ENCODE assay signal across 8 mouse cellular contexts in genomic region chr17:45598891-45599290, GRCm38 (mm10). TPM values are rescaled to one million over a fixed set of nuclear protein-coding genes. Genes with fewer than 3 reads are reported as not detected.
A peak's percentile ranks its signal among the peaks of the same experiment; 100 is the strongest.
DNase-seq lines count a peak whose midpoint lies in the region; ATAC-seq and TF ChIP-seq lines count a peak whose summit lies in the region.

No protein-coding gene starts in this region.

- H3K9me3 ChIP-seq in heart, embryonic 13.5 days: no peaks in the 10 kb centered on the region
- H3K9me3 ChIP-seq in ES-Bruce4 (replicated peaks; ENCODE audit: control insufficient read depth, insufficient read depth, low read length, poor library complexity, severe bottlenecking): no peaks in the 10 kb centered on the region
- no peaks in the 10 kb centered on the region for H3K9me3 ChIP-seq in hindbrain, embryonic 10.5 days
- no peaks in the 10 kb centered on the region for H3K9me3 ChIP-seq in liver, embryonic 16.5 days (replicated peaks; ENCODE audit: control insufficient read depth, low read length)

- DNase-seq in heart, adult 11 months: no peak
- no peak for DNase-seq in hindbrain, embryonic 10.5 days (ENCODE audit: low spot score)
- no peak for DNase-seq in urinary bladder, postnatal 14 days (ENCODE audit: low spot score)
- DNase-seq in right cerebral cortex, adult 18-20 months: no peak
- DNase-seq in right cerebral cortex, postnatal 25 days: no peak

- no peaks in the 10 kb centered on the region for H3K36me3 ChIP-seq in heart, embryonic 13.5 days
- H3K36me3 ChIP-seq in ES-Bruce4 (ENCODE audit: control insufficient read depth, insufficient read depth, low read length, poor library complexity, severe bottlenecking): no peaks in the 10 kb centered on the region
- no peaks in the 10 kb centered on the region for H3K36me3 ChIP-seq in hindbrain, embryonic 10.5 days
- no peaks in the 10 kb centered on the region for H3K36me3 ChIP-seq in liver, embryonic 16.5 days (ENCODE audit: control insufficient read depth, insufficient read depth)

- WGBS in heart, embryonic 13.5 days: 47% methylated on average over 3 of the region's 3 CpGs
- 58% methylated on average over 3 of the region's 3 CpGs for WGBS in hindbrain, embryonic 10.5 days
- WGBS in liver, embryonic 16.5 days (ENCODE audit: insufficient replicate concordance): 51% methylated on average over 3 of the region's 3 CpGs

- TF ChIP-seq EP300 in ES-Bruce4 (IDR thresholded peaks at IDR 0.05; ENCODE audit: insufficient read depth, low read depth, low read length): no peak

- peak overlapping the region; percentile 80 for H3K4me2 ChIP-seq in heart, embryonic 13.5 days
- peak overlapping the region; percentile 77 for H3K4me2 ChIP-seq in liver, embryonic 16.5 days (ENCODE audit: low read depth, low read length)

- H3K27me3 ChIP-seq in heart, embryonic 13.5 days (replicated peaks): peaks cover 26% of the 10 kb centered on the region
- no peaks in the 10 kb centered on the region for H3K27me3 ChIP-seq in ES-Bruce4 (ENCODE audit: control insufficient read depth, insufficient read depth, low read length, poor library complexity, severe bottlenecking)
- peaks cover 93% of the 10 kb centered on the region for H3K27me3 ChIP-seq in hindbrain, embryonic 10.5 days (ENCODE audit: insufficient read depth, poor library complexity, severe bottlenecking)
- no peaks in the 10 kb centered on the region; the same call in 1 of the 2 replicates for H3K27me3 ChIP-seq in liver, embryonic 16.5 days (ENCODE audit: control insufficient read depth, insufficient read depth, low read depth, low read length)

- no peak for ATAC-seq in heart, embryonic 13.5 days (ENCODE audit: extremely low read depth, insufficient number of reproducible peaks, low FRiP score, low TSS enrichment)
- no peak for ATAC-seq in liver, embryonic 16.5 days (ENCODE audit: low read depth)

- peak overlapping the region; percentile 81; the same call in 1 of the 2 replicates for H3K9ac ChIP-seq in heart, embryonic 13.5 days
- H3K9ac ChIP-seq in ES-Bruce4 (ENCODE audit: low read depth, poor library complexity, severe bottlenecking): peak overlapping the region; percentile 76
- no peak overlapping the region; the same call in 1 of the 2 replicates for H3K9ac ChIP-seq in liver, embryonic 16.5 days (ENCODE audit: low read depth, low read length)

- no peak for TF ChIP-seq CTCF in ES-Bruce4 (IDR thresholded peaks at IDR 0.05; ENCODE audit: low read depth, low read length)

- H3K27ac ChIP-seq in heart, embryonic 13.5 days (replicated peaks): no peak overlapping the region
- H3K27ac ChIP-seq in ES-Bruce4 (ENCODE audit: insufficient read depth, low read length): no peak overlapping the region
- peak overlapping the region; percentile 85; the same call in 1 of the 2 replicates for H3K27ac ChIP-seq in hindbrain, embryonic 10.5 days
- peak overlapping the region; percentile 61; the same call in 1 of the 2 replicates for H3K27ac ChIP-seq in liver, embryonic 16.5 days (ENCODE audit: low read length)

- peak overlapping the region; percentile 54 for H3K4me3 ChIP-seq in heart, embryonic 13.5 days
- peak overlapping the region; percentile 63 for H3K4me3 ChIP-seq in ES-Bruce4 (ENCODE audit: low read depth, low read length)
- peak overlapping the region; percentile 57 for H3K4me3 ChIP-seq in hindbrain, embryonic 10.5 days
- H3K4me3 ChIP-seq in liver, embryonic 16.5 days (ENCODE audit: low read depth, low read length): peak overlapping the region; percentile 55

- peaks cover 67% of the 10 kb centered on the region for H3K4me1 ChIP-seq in heart, embryonic 13.5 days
- H3K4me1 ChIP-seq in ES-Bruce4 (ENCODE audit: control insufficient read depth, insufficient read depth, low read length): peaks cover 2% of the 10 kb centered on the region
- H3K4me1 ChIP-seq in hindbrain, embryonic 10.5 days (replicated peaks): peaks cover 83% of the 10 kb centered on the region
- peaks cover 68% of the 10 kb centered on the region for H3K4me1 ChIP-seq in liver, embryonic 16.5 days (ENCODE audit: control insufficient read depth, low read depth, low read length)

- no peak for TF ChIP-seq POLR2A in ES-Bruce4 (IDR thresholded peaks at IDR 0.05; ENCODE audit: insufficient read depth, low read length)

RNA-seq across cellular contexts. Expression of gene Slc29a1, which starts 0.5 kb away (rescaled TPM):
- 68.8 and 83.6 TPM in 2 replicates for polyA plus RNA-seq in heart, embryonic 13.5 days (2015; fragmentation: Nextera tagmentation; extraction: Ambion mirVana)
- polyA plus RNA-seq in ES-Bruce4 (2011; ENCODE audit: insufficient read depth, insufficient read length, low read depth, missing spikeins): 132 and 134 TPM in 2 replicates
- polyA plus RNA-seq in hindbrain, embryonic 10.5 days (2016; fragmentation: Nextera tagmentation; extraction: Ambion mirVana): 60.4 and 72.0 TPM in 2 replicates
- polyA plus RNA-seq in liver, embryonic 16.5 days (2015; fragmentation: Nextera tagmentation; extraction: Ambion mirVana): 154 and 162 TPM in 2 replicates

RNA-seq across cellular contexts. Expression of gene Mymx, which starts 3.0 kb away (rescaled TPM):
- 0.37 and 0.45 TPM in 2 replicates for polyA plus RNA-seq in heart, embryonic 13.5 days (2015; fragmentation: Nextera tagmentation; extraction: Ambion mirVana)
- 19.2 and 22.6 TPM in 2 replicates for polyA plus RNA-seq in ES-Bruce4 (2011; ENCODE audit: insufficient read depth, insufficient read length, low read depth, missing spikeins)
- polyA plus RNA-seq in hindbrain, embryonic 10.5 days (2016; fragmentation: Nextera tagmentation; extraction: Ambion mirVana): 0.62 TPM in 1 of 2 replicates, not detected in the other
- 0.30 and 0.35 TPM in 2 replicates for polyA plus RNA-seq in liver, embryonic 16.5 days (2015; fragmentation: Nextera tagmentation; extraction: Ambion mirVana)

RNA-seq across cellular contexts. Expression of gene Hsp90ab1, which starts 25.8 kb away (rescaled TPM):
- 1,372 and 1,500 TPM in 2 replicates for polyA plus RNA-seq in heart, embryonic 13.5 days (2015; fragmentation: Nextera tagmentation; extraction: Ambion mirVana)
- 3,626 and 3,708 TPM in 2 replicates for polyA plus RNA-seq in ES-Bruce4 (2011; ENCODE audit: insufficient read depth, insufficient read length, low read depth, missing spikeins)
- polyA plus RNA-seq in hindbrain, embryonic 10.5 days (2016; fragmentation: Nextera tagmentation; extraction: Ambion mirVana): 1,585 and 2,006 TPM in 2 replicates
- polyA plus RNA-seq in liver, embryonic 16.5 days (2015; fragmentation: Nextera tagmentation; extraction: Ambion mirVana): 564 and 565 TPM in 2 replicates

RNA-seq across cellular contexts. Expression of gene Slc35b2, which starts 35.2 kb away (rescaled TPM):
- 91.8 and 94.9 TPM in 2 replicates for polyA plus RNA-seq in heart, embryonic 13.5 days (2015; fragmentation: Nextera tagmentation; extraction: Ambion mirVana)
- 28.2 and 31.7 TPM in 2 replicates for polyA plus RNA-seq in ES-Bruce4 (2011; ENCODE audit: insufficient read depth, insufficient read length, low read depth, missing spikeins)
- 121 TPM in 2 replicates for polyA plus RNA-seq in hindbrain, embryonic 10.5 days (2016; fragmentation: Nextera tagmentation; extraction: Ambion mirVana)
- polyA plus RNA-seq in liver, embryonic 16.5 days (2015; fragmentation: Nextera tagmentation; extraction: Ambion mirVana): 45.3 and 46.5 TPM in 2 replicates

RNA-seq across cellular contexts. Expression of gene Nfkbie, which starts 43.4 kb away (rescaled TPM):
- polyA plus RNA-seq in heart, embryonic 13.5 days (2015; fragmentation: Nextera tagmentation; extraction: Ambion mirVana): 2.7 TPM in 2 replicates
- 2.7 and 3.0 TPM in 2 replicates for polyA plus RNA-seq in ES-Bruce4 (2011; ENCODE audit: insufficient read depth, insufficient read length, low read depth, missing spikeins)
- polyA plus RNA-seq in hindbrain, embryonic 10.5 days (2016; fragmentation: Nextera tagmentation; extraction: Ambion mirVana): 8.3 and 9.7 TPM in 2 replicates
- polyA plus RNA-seq in liver, embryonic 16.5 days (2015; fragmentation: Nextera tagmentation; extraction: Ambion mirVana): 1.8 TPM in 2 replicates

Comparison
In these comparisons a context has a peak if more than half of its experiments do, and no peak if none do; other contexts are left out.
1. H3K27ac ChIP-seq: peak in hindbrain, embryonic 10.5 days (single experiment) and liver, embryonic 16.5 days (single experiment); none in heart, embryonic 13.5 days (single experiment) and ES-Bruce4 (single experiment).
2. RNA of gene Mymx, which starts 3.0 kb away (polyA plus RNA-seq): 19.2 to 22.6 TPM in ES-Bruce4; 0.37 to 0.45 TPM in heart, embryonic 13.5 days, 0.30 to 0.35 TPM in liver, embryonic 16.5 days and 0.62 TPM in hindbrain, embryonic 10.5 days; every median in the first group is over 10 times any median in the second.
3. Peak in every context shown above with its lines, with median percentiles within 50 percentile points of each other: H3K4me3 ChIP-seq.